ENCODE assay signal across 32 mouse cellular contexts in genomic region chr12:70117146-70117545, GRCm38 (mm10). TPM values are rescaled to one million over a fixed set of nuclear protein-coding genes. Genes with fewer than 3 reads are reported as not detected.
A peak's percentile ranks its signal among the peaks of the same experiment; 100 is the strongest.
DNase-seq lines count a peak whose midpoint lies in the region; ATAC-seq and TF ChIP-seq lines count a peak whose summit lies in the region.
"Had no signal": no experiment of that assay in that cellular context is flagged by ENCODE, and none has a peak within 500 bp of the region (broad histone marks: within the 10 kb centered on the region; RNA-seq: fewer than 3 reads in every experiment).

No protein-coding gene starts in this region.

- in situ Hi-C loops in Patski (cut with MboI; ENCODE audit: low pct_unique_long_range_greater_than_20kb), result no loop called here

- POLR2A ChIA-PET in Patski (lab: Charles Lee), result no interaction called here

- H3K27me3 ChIP-seq in Patski, result peaks cover under 1% of the 10 kb centered on the region

- TF ChIP-seq CTCF in Patski (IDR thresholded peaks at IDR 0.05), result no peak

- DNase-seq in adrenal gland, adult (ENCODE audit: inconsistent age in 2 of 2, low spot score in 1 of 2), result peak; percentile 76 to 84
- DNase-seq in adrenal gland, adult 18-20 months (ENCODE audit: low spot score in 2 of 2), result no peak
- DNase-seq in Patski (ENCODE audit: low read depth, low spot score), result no peak
- DNase-seq in adrenal gland, postnatal 25 days, result peak; percentile 44
- DNase-seq in gastrocnemius, postnatal 14 days, result no peak
- DNase-seq in layer of hippocampus, postnatal 25 days (ENCODE audit: extremely low spot score in 1 of 2, low spot score in 1 of 2), result no peak
- DNase-seq in testis, postnatal 14 days (ENCODE audit: low spot score), result no peak
- DNase-seq: cerebellum, adult 8-10 months; cerebellum, postnatal 25 days; gastrocnemius, postnatal 25 days; heart, postnatal 4 days; kidney, adult 11 months; kidney, postnatal 14 days; layer of hippocampus, adult 9-11 months; lung, postnatal 36 days; right cerebral cortex, postnatal 14 days; thymus, postnatal 14 days had no signal

- peak; percentile 51 for ATAC-seq in Patski
- ATAC-seq: forebrain, embryonic 14.5 days; midbrain, embryonic 16.5 days had no signal

- CTCF ChIA-PET in Patski (lab: Charles Lee), result interaction anchor here (1.1 to 1.3 kb wide), 2 partner anchors 11 to 13 kb away, joined by 3 read pairs; no protein-coding TSS in a partner anchor

- intact Hi-C loops in gastrocnemius, postnatal 14 days (cut with DNase I; ENCODE audit: low total_unique reads), result no loop called here

RNA-seq across cellular contexts. Expression of gene Nin, which starts 3.6 kb away (rescaled TPM):
- total RNA-seq in adrenal gland, adult 18-20 months (2021), result 10 to 100 TPM; 25.6 to 27.8 TPM
- polyA plus RNA-seq in Patski (2021), result 29.7 TPM
- total RNA-seq in adrenal gland, postnatal 25 days (2021), result 30.8 and 42.1 TPM in 2 replicates
- 10 to 100 TPM; 21.0 to 32.1 TPM for total RNA-seq in gastrocnemius, postnatal 14 days (2021)
- 10 to 100 TPM; 53.7 to 69.3 TPM for total RNA-seq in layer of hippocampus, postnatal 25 days (2021)

RNA-seq across cellular contexts. Expression of gene Abhd12b, which starts 36.8 kb away (rescaled TPM):
- not detected for total RNA-seq in adrenal gland, adult 18-20 months (2021)
- polyA plus RNA-seq in Patski (2021), result not detected
- total RNA-seq in adrenal gland, postnatal 25 days (2021), result not detected in 2 replicates
- not detected for total RNA-seq in gastrocnemius, postnatal 14 days (2021)
- not detected for total RNA-seq in layer of hippocampus, postnatal 25 days (2021)
- total RNA-seq: gastrocnemius, postnatal 25 days; heart, postnatal 4 days; left cerebral cortex, adult 18-20 months; left cerebral cortex, postnatal 14 days; liver, adult 2 months; megakaryocyte, adult 5-6 weeks had no signal
- polyA plus RNA-seq: embryonic facial prominence, embryonic 11.5 days; forebrain, embryonic 14.5 days; heart, embryonic 12.5 days; heart, postnatal 0 days; kidney, embryonic 14.5 days; limb, embryonic 12.5 days; liver, adult 2 months; liver, embryonic 16.5 days; lung, embryonic 16.5 days; midbrain, embryonic 11.5 days; small intestine, adult 2 months had no signal

Comparison
In these comparisons a context has a peak if more than half of its experiments do, and no peak if none do; other contexts are left out.
1. DNase-seq: peak in adrenal gland, adult (2 of 2) and adrenal gland, postnatal 25 days (single experiment); none in adrenal gland, adult 18-20 months (0 of 2), Patski (single experiment), gastrocnemius, postnatal 14 days (single experiment), layer of hippocampus, postnatal 25 days (0 of 2) and testis, postnatal 14 days (single experiment).